Mouse (Mus musculus) lung, embryonic 15.5 days (tissue): Measurements from ENCODE around the gene Mllt10. TPM values are rescaled to one million over a fixed set of nuclear protein-coding genes. Genes with fewer than 3 reads are reported as not detected.
"Not testable (repeated sequence)": the region's sequence is repeated elsewhere in the genome, so short reads cannot be mapped to it uniquely, and the experiment has no call there.

Source experiments
- ATAC-seq: fragments of 200-750 bp; cut with Nextera tagmentation; 2 replicates; pipeline ENCODE4 v1.8.0; 2017; ENCODE audit warnings: moderate number of reproducible peaks, borderline replicate concordance; ENCODE audit not compliant: low FRiP score, low TSS enrichment; ENCODE audit errors: extremely low read depth
- H3K27ac ChIP-seq: fragments of 300-500 bp; sonication (generic); 2 replicates; pipeline ENCODE4 v1.5.1; 2015; ENCODE audit warnings: moderate library complexity, mild to moderate bottlenecking, inconsistent platforms
- H3K27me3 ChIP-seq: fragments of 300-500 bp; sonication (generic); 2 replicates; pipeline ENCODE4 v1.6.1; 2015; ENCODE audit warnings: inconsistent platforms
- H3K36me3 ChIP-seq: fragments of 300-500 bp; sonication (generic); 2 replicates; pipeline ENCODE4 v1.6.1; 2015; ENCODE audit warnings: inconsistent platforms
- H3K4me1 ChIP-seq: fragments of 300-500 bp; sonication (generic); 2 replicates; pipeline ENCODE4 v1.6.1; 2015; ENCODE audit warnings: inconsistent platforms
- H3K4me2 ChIP-seq: fragments of 300-500 bp; sonication (generic); 2 replicates; pipeline ENCODE4 v1.6.1; 2015; ENCODE audit warnings: inconsistent platforms, mild to moderate bottlenecking, moderate library complexity
- H3K4me3 ChIP-seq: fragments of 300-500 bp; sonication (generic); 2 replicates; pipeline ENCODE4 v1.5.1; 2015; ENCODE audit warnings: mild to moderate bottlenecking, inconsistent platforms
- H3K9ac ChIP-seq: fragments of 300-500 bp; sonication (generic); 2 replicates; pipeline ENCODE4 v1.6.1; 2015; ENCODE audit warnings: inconsistent platforms
- H3K9me3 ChIP-seq: fragments of 300-500 bp; sonication (generic); 2 replicates; pipeline ENCODE4 v1.6.1; 2016; ENCODE audit warnings: inconsistent platforms
- WGBS: fragments of 180-500 bp; shearing (Covaris S2); methylation state at CpG from one replicate; pipeline ENCODE4 v1.1.7; 2015; 5-methylcytosine and 5-hydroxymethylcytosine counted together
- polyA plus RNA-seq: library from polyadenylated mRNA; unstranded; fragments of >200 nt; fragmentation: Nextera tagmentation; extraction: Ambion mirVana; gene quantifications from 2 replicates; pipeline ENCODE4 v1.2.1, GENCODE M21; 2015

Gene Mllt10
- polyA plus RNA-seq, 1 experiment from 2014 or later, result 58.9 TPM

DNA sequence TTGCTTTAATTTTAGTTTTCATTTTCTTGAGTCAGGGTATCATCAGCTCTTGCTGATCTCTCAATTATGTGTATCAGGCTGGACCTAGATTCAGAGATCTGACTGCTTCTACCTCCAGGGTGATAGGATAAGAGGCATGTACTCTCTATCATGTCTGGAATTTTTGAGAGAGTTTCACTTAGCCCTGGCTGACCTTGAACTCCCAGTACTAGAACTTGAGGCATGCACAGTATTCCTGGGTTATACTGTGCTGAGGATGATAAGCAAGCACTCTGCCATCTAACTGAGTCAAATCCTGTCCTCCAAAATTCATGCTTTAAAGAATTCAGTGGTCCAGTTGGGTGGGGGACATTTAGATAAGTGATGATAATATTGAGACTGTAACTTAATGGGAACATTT, 11.4 kb downstream of the Mllt10 start:
- peaks cover 11% of the 10 kb centered on the region for H3K36me3 ChIP-seq
- H3K27ac ChIP-seq, result no peak overlapping the region
- H3K4me3 ChIP-seq, result peak overlapping the region; percentile 69
- no peak for ATAC-seq
- peak overlapping the region; percentile 77 for H3K4me2 ChIP-seq
- peaks cover 9% of the 10 kb centered on the region for H3K4me1 ChIP-seq
- H3K27me3 ChIP-seq, result no peaks in the 10 kb centered on the region
- no peaks in the 10 kb centered on the region for H3K9me3 ChIP-seq
- H3K9ac ChIP-seq, result no peak overlapping the region

DNA sequence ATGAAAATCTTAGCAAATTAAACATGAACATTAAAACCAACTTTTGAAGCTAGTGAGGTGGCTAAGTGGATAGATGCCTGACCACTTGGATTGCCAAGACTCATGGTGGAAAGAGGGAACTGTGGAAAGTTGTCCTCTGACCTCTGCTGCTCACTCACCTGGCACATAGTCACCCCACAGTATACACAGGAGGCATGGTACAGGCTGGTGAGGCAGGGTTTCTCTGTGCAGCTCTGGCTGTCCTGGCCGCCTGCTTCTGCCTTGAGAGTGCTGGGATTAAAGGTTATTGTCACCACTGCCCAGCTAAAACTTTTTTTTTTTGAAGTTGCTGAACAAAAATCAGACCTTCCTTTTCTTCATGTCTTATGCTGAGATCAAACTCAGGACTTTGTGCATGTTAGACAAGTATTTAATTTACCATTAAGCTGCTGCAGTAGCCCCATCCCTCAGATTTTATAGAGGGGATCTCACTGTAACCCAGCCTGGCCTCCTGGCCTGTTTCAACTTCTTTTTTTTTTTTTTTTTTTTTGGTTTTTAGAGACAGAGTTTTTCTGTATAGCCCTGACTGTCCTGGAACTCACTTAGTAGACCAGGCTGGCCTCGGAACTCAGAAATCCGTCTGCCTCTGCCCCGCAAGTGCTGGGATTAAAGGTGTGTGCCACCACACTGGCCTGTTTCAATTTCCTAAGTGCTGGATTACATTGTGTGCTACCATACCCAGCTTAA, 13.2 kb downstream of the Mllt10 start:
- WGBS, result 90% methylated on average over 4 of the region's 4 CpGs
- H3K27me3 ChIP-seq, result no peaks in the 10 kb centered on the region
- no peak overlapping the region for H3K9ac ChIP-seq
- peaks cover 22% of the 10 kb centered on the region for H3K36me3 ChIP-seq
- no peak overlapping the region for H3K4me3 ChIP-seq
- H3K27ac ChIP-seq, result no peak overlapping the region
- ATAC-seq, result no peak
- no peak overlapping the region for H3K4me2 ChIP-seq
- H3K9me3 ChIP-seq, result no peaks in the 10 kb centered on the region
- H3K4me1 ChIP-seq, result peaks cover 9% of the 10 kb centered on the region

DNA sequence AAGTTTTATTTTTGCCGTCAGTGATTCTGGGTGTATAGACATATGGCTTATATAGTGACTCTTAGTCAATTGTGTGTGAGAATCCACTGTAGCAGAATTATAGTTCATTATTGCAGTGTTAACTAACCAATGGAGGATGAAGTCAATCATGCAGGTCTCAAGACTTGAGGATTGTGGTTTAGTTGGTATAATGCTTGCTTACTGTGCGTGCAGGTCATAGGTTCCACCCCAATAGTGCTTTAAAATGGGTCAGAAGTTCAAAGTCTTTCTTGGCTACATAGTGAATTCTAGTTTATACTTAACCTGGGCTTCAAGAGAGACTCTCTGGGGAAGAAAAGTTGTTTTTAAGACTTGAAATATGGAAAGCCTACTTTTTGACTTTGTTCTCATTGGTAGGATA, 16.9 kb downstream of the Mllt10 start:
- H3K9me3 ChIP-seq, result no peaks in the 10 kb centered on the region
- no peaks in the 10 kb centered on the region for H3K4me1 ChIP-seq
- H3K4me3 ChIP-seq, result no peak overlapping the region
- no peak for ATAC-seq
- no peak overlapping the region for H3K4me2 ChIP-seq
- peaks cover 46% of the 10 kb centered on the region for H3K36me3 ChIP-seq
- no peak overlapping the region for H3K9ac ChIP-seq
- no peaks in the 10 kb centered on the region for H3K27me3 ChIP-seq
- 87% methylated on average over 2 of the region's 2 CpGs for WGBS
- no peak overlapping the region for H3K27ac ChIP-seq

DNA sequence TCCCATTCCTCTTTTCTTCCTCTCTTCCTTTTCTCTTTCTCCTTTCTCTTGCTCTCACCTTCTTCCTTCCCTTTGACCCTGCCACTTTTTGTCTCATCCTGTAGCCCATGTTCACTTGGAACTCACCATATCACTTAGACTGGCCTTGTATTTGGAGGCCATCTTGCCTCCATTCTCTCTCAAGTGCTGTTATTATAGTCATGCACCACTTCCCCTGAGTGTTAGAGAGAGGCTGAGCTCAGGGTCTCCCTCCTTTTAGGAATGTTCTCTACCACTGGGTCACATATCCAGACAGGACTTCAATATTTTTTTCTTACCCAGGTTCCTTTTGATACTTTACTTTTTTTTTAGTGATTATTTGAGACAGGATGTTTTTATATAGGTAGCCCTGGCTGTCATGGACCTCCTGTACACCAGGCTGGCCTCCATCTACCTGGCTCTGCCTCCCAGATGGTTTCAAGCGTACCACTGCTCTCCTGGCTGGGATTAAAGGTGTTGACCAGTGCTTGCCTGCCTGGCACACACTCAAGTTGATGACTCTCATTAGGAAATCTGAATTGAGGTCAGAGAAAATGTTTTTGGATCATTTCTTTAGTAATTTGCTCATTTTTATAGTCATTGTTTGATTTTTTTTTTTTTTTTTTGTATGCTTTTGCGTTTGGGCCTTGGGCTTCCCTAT, 25.3 kb downstream of the Mllt10 start:
- no peak overlapping the region for H3K9ac ChIP-seq
- no peak overlapping the region for H3K4me3 ChIP-seq
- no peak overlapping the region for H3K27ac ChIP-seq
- WGBS, result 88% methylated on average over 2 of the region's 2 CpGs
- no peaks in the 10 kb centered on the region for H3K9me3 ChIP-seq
- H3K4me2 ChIP-seq, result no peak overlapping the region
- no peak for ATAC-seq
- no peaks in the 10 kb centered on the region for H3K27me3 ChIP-seq
- peaks cover 60% of the 10 kb centered on the region for H3K36me3 ChIP-seq
- no peaks in the 10 kb centered on the region for H3K4me1 ChIP-seq

DNA sequence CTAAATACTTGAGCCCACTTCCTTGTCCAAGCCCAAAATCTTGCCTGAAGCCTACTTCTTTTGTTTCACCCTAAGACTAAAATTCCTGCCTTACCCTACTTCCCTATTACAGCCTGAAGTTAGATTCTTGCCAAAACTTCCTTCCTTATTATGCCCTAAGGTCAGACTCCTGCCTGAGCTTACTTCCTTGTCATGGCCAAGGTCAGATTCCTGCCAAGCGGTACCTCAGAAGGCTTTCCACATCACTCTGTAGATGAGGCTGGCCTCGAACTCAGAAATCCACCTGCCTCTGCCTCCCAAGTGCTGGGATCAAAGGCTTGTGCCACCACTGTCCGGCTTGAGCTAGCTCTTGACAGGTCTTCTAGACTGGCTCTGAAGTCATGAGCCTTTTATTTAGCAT, 32.7 kb downstream of the Mllt10 start:
- not testable (repeated sequence) for H3K9me3 ChIP-seq, H3K27ac ChIP-seq, H3K27me3 ChIP-seq, H3K4me1 ChIP-seq, ATAC-seq, H3K4me2 ChIP-seq, H3K4me3 ChIP-seq, H3K9ac ChIP-seq
- peaks cover 60% of the 10 kb centered on the region for H3K36me3 ChIP-seq
- 90% methylated on average over 3 of the region's 3 CpGs for WGBS

DNA sequence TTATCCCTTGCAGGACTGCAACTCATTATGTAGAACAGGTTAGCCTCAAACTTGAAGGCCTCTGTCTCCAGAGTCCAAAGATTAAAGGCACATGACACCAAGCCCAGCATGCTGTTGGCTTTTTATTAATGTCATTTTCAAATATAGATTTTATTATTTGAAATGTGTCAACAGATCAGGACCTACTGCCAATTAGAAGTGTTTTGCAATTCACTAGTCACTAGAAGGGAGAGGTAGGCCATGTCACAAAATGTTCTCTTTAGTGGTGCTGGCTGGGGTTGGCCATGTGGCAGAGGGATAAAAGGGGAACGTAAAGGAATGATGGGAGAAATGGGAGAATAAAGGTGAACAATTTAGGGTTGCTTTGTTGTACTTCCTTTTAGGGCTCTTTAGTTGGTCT, 38.8 kb downstream of the Mllt10 start:
- Histone ChIP-seq H3K27me3 (no peaks in the 10 kb centered on the region), H3K4me3 (no peak overlapping the region), H3K36me3 (peaks cover 28% of the 10 kb centered on the region), H3K4me1 (no peaks in the 10 kb centered on the region), H3K9me3 (no peaks in the 10 kb centered on the region), H3K4me2 (no peak overlapping the region), H3K27ac (no peak overlapping the region), H3K9ac (no peak overlapping the region)
- WGBS, result 87% methylated on average over 1 of the region's 1 CpGs
- ATAC-seq, result no peak

DNA sequence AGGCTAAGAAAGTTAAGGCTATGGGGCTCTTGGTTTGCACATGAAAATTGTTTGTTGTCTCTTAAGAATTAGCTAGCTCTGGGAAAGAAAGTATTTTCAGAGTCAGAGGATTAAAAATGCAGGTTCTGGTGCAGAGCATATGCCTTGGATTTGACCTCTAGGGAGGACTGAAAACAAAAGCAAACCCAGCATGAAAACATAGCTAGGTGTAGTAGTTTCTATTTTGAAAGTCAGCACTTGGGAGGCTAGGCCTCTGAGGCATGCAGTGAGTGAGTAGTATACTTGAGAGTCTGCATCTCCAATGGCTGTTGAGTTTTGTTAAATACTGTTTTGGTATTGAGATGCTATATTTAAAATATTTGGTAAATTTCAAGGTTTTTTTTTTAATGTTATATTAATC, 39.3 kb downstream of the Mllt10 start:
- ATAC-seq, result no peak

DNA sequence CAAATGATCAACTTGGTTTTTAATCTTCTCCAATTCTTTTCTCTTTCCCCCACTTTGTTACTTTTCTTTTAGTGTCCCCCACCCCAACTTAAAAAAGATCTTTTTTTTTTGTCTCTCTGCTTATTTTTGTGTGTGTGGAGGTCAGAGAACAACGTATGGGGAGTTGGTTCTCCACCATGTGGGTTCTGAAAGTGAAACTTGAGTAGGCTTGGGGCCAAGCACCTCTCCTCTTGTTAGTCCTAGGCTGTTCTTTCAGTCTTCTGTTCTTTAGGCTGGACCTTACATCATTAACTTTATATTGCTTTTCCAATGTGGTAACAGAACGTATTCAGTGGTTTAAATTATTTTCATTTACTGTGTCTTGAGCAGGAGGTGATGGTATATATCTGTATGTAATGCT, 40.8 kb downstream of the Mllt10 start:
- WGBS, result 63% methylated on average over 2 of the region's 2 CpGs
- Histone ChIP-seq H3K4me1 (no peaks in the 10 kb centered on the region), H3K27me3 (no peaks in the 10 kb centered on the region), H3K9ac (no peak overlapping the region), H3K4me2 (no peak overlapping the region), H3K4me3 (no peak overlapping the region), H3K27ac (no peak overlapping the region), H3K36me3 (peaks cover 26% of the 10 kb centered on the region), H3K9me3 (no peaks in the 10 kb centered on the region)
- ATAC-seq, result no peak

More for the DNA sequence above, 39.3 kb downstream of the Mllt10 start:
- Histone ChIP-seq H3K36me3 (peaks cover 28% of the 10 kb centered on the region), H3K4me1 (no peaks in the 10 kb centered on the region), H3K9me3 (no peaks in the 10 kb centered on the region), H3K27ac (no peak overlapping the region), H3K4me2 (no peak overlapping the region), H3K27me3 (no peaks in the 10 kb centered on the region), H3K9ac (no peak overlapping the region), H3K4me3 (no peak overlapping the region)

DNA sequence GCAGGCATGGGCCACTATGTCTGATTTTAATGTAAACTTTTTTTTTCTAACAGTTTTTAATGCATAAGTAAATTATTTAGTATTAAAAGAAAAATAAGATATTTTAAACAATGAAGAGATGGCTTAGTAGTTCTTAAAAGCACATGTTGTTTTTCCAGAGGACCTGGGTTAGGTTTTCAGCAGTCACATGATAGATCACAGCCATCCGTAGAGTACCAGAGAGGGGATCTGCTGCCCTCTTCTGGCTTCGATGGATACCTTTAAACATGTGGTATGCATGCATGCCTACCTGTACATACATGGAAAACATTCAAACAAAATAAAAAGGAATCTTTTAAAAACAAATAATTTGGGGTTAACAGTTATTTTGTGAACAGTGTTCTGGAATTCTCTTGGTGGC, 45.9 kb downstream of the Mllt10 start:
- Histone ChIP-seq H3K4me1 (no peaks in the 10 kb centered on the region), H3K9me3 (no peaks in the 10 kb centered on the region), H3K27ac (no peak overlapping the region), H3K27me3 (no peaks in the 10 kb centered on the region), H3K9ac (no peak overlapping the region), H3K36me3 (peaks cover 18% of the 10 kb centered on the region), H3K4me2 (no peak overlapping the region), H3K4me3 (no peak overlapping the region)
- 89% methylated on average over 2 of the region's 2 CpGs for whole genome bisulfite sequencing
- no peak for ATAC-seq

DNA sequence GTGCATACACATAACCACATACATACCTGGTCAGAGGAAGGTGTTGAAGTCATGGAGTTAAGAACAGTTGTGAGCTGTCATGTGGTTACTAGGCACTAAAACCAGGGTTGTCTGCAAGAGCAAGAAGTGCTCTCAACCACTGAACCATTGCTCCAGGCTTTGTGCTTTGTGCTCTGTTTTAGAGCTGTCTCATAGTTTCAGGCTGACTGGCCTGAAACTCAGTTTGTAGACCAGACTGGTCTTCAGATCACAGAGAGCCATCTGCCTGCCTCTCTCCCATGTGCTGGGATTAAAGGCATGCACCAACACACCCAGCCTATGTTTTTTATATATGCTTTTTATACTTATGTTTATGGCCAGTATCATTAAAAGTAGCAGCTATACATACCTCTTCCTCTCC, 52.5 kb downstream of the Mllt10 start:
- H3K9me3 ChIP-seq, result no peaks in the 10 kb centered on the region
- no peak overlapping the region for H3K4me3 ChIP-seq
- no peak overlapping the region for H3K9ac ChIP-seq
- H3K27ac ChIP-seq, result no peak overlapping the region
- no peaks in the 10 kb centered on the region for H3K4me1 ChIP-seq
- no peaks in the 10 kb centered on the region for H3K27me3 ChIP-seq
- H3K4me2 ChIP-seq, result no peak overlapping the region
- ATAC-seq, result no peak
- peaks cover 9% of the 10 kb centered on the region; the same call in 1 of the 2 replicates for H3K36me3 ChIP-seq

DNA sequence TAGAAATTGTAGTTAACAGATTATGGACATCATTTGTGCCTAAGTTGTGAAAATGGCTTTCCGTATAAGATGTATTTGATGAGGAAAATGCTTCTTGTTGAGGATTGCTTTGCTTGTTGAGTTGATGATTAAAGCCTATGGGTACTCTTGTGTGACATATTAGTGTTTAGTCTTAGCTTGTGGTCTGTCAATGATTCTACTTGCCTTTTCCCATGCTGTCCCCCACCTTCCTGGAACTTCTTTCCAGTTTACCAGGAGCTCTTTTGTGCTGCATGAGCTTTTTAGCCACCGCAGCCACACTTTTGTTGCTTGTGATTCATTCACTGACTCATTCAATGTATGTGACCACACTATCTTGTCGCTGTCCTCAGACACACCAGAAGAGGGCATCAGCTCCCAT, 53.2 kb downstream of the Mllt10 start:
- Histone ChIP-seq H3K27me3 (no peaks in the 10 kb centered on the region), H3K4me3 (no peak overlapping the region), H3K4me1 (no peaks in the 10 kb centered on the region), H3K27ac (no peak overlapping the region), H3K4me2 (no peak overlapping the region), H3K9ac (no peak overlapping the region), H3K9me3 (no peaks in the 10 kb centered on the region), H3K36me3 (peaks cover 11% of the 10 kb centered on the region; the same call in 1 of the 2 replicates)
- WGBS, result 97% methylated on average over 3 of the region's 3 CpGs
- ATAC-seq, result no peak

DNA sequence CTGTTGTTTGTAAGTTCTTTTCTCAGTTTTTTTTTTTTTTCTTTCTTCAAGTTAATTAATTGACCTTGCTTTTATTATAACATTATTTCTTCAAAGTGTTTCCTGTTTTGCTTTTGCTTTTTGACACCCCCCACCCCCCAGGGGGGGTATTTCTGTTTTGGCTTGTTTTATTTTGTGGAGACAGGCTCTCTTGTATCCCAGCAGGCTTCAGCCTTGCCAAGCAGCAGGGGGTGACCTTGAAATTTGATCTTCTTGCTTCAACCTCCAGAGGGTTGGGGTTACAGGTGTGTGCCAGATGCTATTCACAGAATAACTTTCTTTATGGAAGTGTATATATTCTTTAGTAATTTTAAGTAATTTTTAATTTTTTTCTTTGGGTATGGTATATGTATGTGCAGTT, 56.4 kb downstream of the Mllt10 start:
- no peak overlapping the region for H3K4me2 ChIP-seq
- H3K27me3 ChIP-seq, result no peaks in the 10 kb centered on the region
- no peaks in the 10 kb centered on the region for H3K9me3 ChIP-seq
- no peak overlapping the region for H3K4me3 ChIP-seq
- no peak for ATAC-seq
- peaks cover 24% of the 10 kb centered on the region; the same call in 1 of the 2 replicates for H3K36me3 ChIP-seq
- no peaks in the 10 kb centered on the region for H3K4me1 ChIP-seq
- no peak overlapping the region for H3K27ac ChIP-seq
- H3K9ac ChIP-seq, result no peak overlapping the region
